ENCODE assay signal across 12 mouse cellular contexts in genomic region chr9:120989806-120990700, GRCm38 (mm10).
DNase-seq lines count a peak whose midpoint lies in the region; ATAC-seq and TF ChIP-seq lines count a peak whose summit lies in the region.
"Had no signal": no experiment of that assay in that cellular context is flagged by ENCODE, and none has a peak within 500 bp of the region (broad histone marks: within the 10 kb centered on the region; RNA-seq: fewer than 3 reads in every experiment).

No protein-coding gene starts in this region.

- no peaks in the 10 kb centered on the region for H3K36me3 ChIP-seq in kidney, postnatal 0 days (ENCODE audit: insufficient read depth, low read length)
- H3K36me3 ChIP-seq in stomach, embryonic 14.5 days (ENCODE audit: control insufficient read depth, insufficient read depth, low read length), result no peaks in the 10 kb centered on the region
- no peaks in the 10 kb centered on the region for H3K36me3 ChIP-seq in stomach, postnatal 0 days (ENCODE audit: control insufficient read depth, insufficient read depth, low read length)
- H3K36me3 ChIP-seq: liver, embryonic 15.5 days had no signal

- no peak overlapping the region for H3K27ac ChIP-seq in kidney, postnatal 0 days
- H3K27ac ChIP-seq in stomach, embryonic 14.5 days (ENCODE audit: low read length), result peak overlapping the region; percentile 40; the same call in 1 of the 2 replicates
- no peak overlapping the region for H3K27ac ChIP-seq in stomach, postnatal 0 days (replicated peaks)
- no peak overlapping the region for H3K27ac ChIP-seq in layer of hippocampus, adult 2 months
- H3K27ac ChIP-seq: liver, embryonic 15.5 days had no signal

- no peak overlapping the region for H3K4me2 ChIP-seq in kidney, postnatal 0 days (ENCODE audit: low read length)
- H3K4me2 ChIP-seq in stomach, embryonic 14.5 days (replicated peaks; ENCODE audit: low read depth, low read length), result no peak overlapping the region
- no peak overlapping the region; the same call in 1 of the 2 replicates for H3K4me2 ChIP-seq in stomach, postnatal 0 days (replicated peaks; ENCODE audit: low read depth)
- H3K4me2 ChIP-seq: liver, embryonic 15.5 days had no signal

- WGBS in kidney, postnatal 0 days, result 58% methylated on average over 15 of the region's 15 CpGs
- 52% methylated on average over 15 of the region's 15 CpGs for WGBS in stomach, embryonic 14.5 days
- WGBS in stomach, postnatal 0 days, result 56% methylated on average over 15 of the region's 15 CpGs

- H3K9me3 ChIP-seq in kidney, postnatal 0 days (replicated peaks; ENCODE audit: low read length), result no peaks in the 10 kb centered on the region
- H3K9me3 ChIP-seq in stomach, embryonic 14.5 days (ENCODE audit: control insufficient read depth, low read depth, low read length), result no peaks in the 10 kb centered on the region
- no peaks in the 10 kb centered on the region for H3K9me3 ChIP-seq in stomach, postnatal 0 days (ENCODE audit: control insufficient read depth, low read length)
- H3K9me3 ChIP-seq: liver, embryonic 15.5 days had no signal

- no peaks in the 10 kb centered on the region for H3K27me3 ChIP-seq in kidney, postnatal 0 days (ENCODE audit: insufficient read depth, low read length)
- no peaks in the 10 kb centered on the region for H3K27me3 ChIP-seq in stomach, embryonic 14.5 days (ENCODE audit: control insufficient read depth, insufficient read depth, low read length)
- H3K27me3 ChIP-seq in stomach, postnatal 0 days (ENCODE audit: control insufficient read depth, insufficient read depth, low read length), result no peaks in the 10 kb centered on the region
- H3K27me3 ChIP-seq: liver, embryonic 15.5 days had no signal

- peak; percentile 34 to 39 for DNase-seq in cerebellum, postnatal 10 days
- no peak for DNase-seq in cerebellum, adult 9-11 months
- DNase-seq in kidney, postnatal 0 days (ENCODE audit: low spot score), result peak; percentile 49
- DNase-seq in kidney, adult 11 months, result no peak
- DNase-seq in stomach, postnatal 0 days (ENCODE audit: low spot score), result no peak
- DNase-seq in layer of hippocampus, adult 2 months (ENCODE audit: low spot score in 2 of 2), result no peak
- no peak for DNase-seq in frontal cortex, postnatal 36 days (ENCODE audit: low spot score in 2 of 2)
- DNase-seq: adrenal gland, postnatal 25 days; right cerebral cortex, postnatal 4 days had no signal

- H3K4me3 ChIP-seq in kidney, postnatal 0 days (replicated peaks; ENCODE audit: low read depth, low read length), result no peak overlapping the region
- no peak overlapping the region for H3K4me3 ChIP-seq in stomach, embryonic 14.5 days (ENCODE audit: low read depth, low read length)
- no peak overlapping the region for H3K4me3 ChIP-seq in stomach, postnatal 0 days (ENCODE audit: low read depth, low read length)
- no peak overlapping the region for H3K4me3 ChIP-seq in layer of hippocampus, adult 2 months
- H3K4me3 ChIP-seq: erythroblast, embryonic 14.5 days; liver, embryonic 15.5 days had no signal

- H3K9ac ChIP-seq in kidney, postnatal 0 days (ENCODE audit: low read depth, low read length), result no peak overlapping the region
- no peak overlapping the region for H3K9ac ChIP-seq in stomach, embryonic 14.5 days (replicated peaks; ENCODE audit: low read depth, low read length)
- no peak overlapping the region for H3K9ac ChIP-seq in stomach, postnatal 0 days (ENCODE audit: low read length)
- H3K9ac ChIP-seq: liver, embryonic 15.5 days had no signal

- H3K4me1 ChIP-seq in kidney, postnatal 0 days (replicated peaks; ENCODE audit: insufficient read depth, low read length), result peaks cover 19% of the 10 kb centered on the region
- peaks cover 28% of the 10 kb centered on the region for H3K4me1 ChIP-seq in stomach, embryonic 14.5 days (ENCODE audit: control insufficient read depth, insufficient read depth, low read length)
- 0 out of 2 replicates have a peak, but pooled peaks cover 12% of the 10 kb centered on the region for H3K4me1 ChIP-seq in stomach, postnatal 0 days (replicated peaks; ENCODE audit: control insufficient read depth, insufficient read depth)

- ATAC-seq in kidney, postnatal 0 days (replicated peaks; ENCODE audit: low FRiP score, low read depth), result no peak
- ATAC-seq in stomach, embryonic 14.5 days (ENCODE audit: insufficient number of reproducible peaks, insufficient read depth, low FRiP score, low read depth), result no peak
- ATAC-seq in stomach, postnatal 0 days (ENCODE audit: low FRiP score, low TSS enrichment), result no peak

- no peak for TF ChIP-seq CTCF in kidney, postnatal 0 days (IDR thresholded peaks at IDR 0.05; ENCODE audit: low read depth)
- TF ChIP-seq CTCF in stomach, postnatal 0 days (IDR thresholded peaks at IDR 0.05; ENCODE audit: low read depth), result no peak
- no peak for TF ChIP-seq CTCF in layer of hippocampus, adult 2 months (conservative IDR thresholded peaks at IDR 0.05)

- TF ChIP-seq EP300 in stomach, postnatal 0 days (optimal IDR thresholded peaks at IDR 0.05), result no peak

Comparison
In these comparisons a context has a peak if more than half of its experiments do, and no peak if none do; other contexts are left out.
1. DNase-seq: peak in cerebellum, postnatal 10 days (2 of 2) and kidney, postnatal 0 days (single experiment); none in cerebellum, adult 9-11 months (single experiment), kidney, adult 11 months (single experiment), stomach, postnatal 0 days (single experiment), layer of hippocampus, adult 2 months (0 of 2) and frontal cortex, postnatal 36 days (0 of 2).